Mouse (Mus musculus): ENCODE results near the gene Srr.

Gene Srr

DNA sequence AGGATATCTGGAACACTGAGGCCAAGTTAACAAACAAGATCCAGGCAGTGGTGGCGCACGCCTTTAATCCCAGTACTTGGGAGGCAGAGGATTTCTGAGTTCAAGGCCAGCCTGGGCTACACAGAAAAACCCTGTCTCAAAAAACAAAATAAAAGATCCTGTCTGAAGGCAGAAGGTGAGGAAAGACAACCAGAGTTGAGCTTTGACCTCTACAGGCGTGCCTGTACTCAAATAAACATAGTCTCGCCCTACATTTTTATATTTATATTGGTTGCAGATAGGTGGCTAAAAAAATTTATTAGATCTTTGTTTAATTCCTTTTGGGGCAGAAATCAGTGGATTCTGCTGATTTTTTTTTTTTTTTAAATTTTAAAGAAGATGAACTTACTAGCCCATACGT lies 23.3 kb downstream of the Srr start:
- no peak for DNase-seq

DNA sequence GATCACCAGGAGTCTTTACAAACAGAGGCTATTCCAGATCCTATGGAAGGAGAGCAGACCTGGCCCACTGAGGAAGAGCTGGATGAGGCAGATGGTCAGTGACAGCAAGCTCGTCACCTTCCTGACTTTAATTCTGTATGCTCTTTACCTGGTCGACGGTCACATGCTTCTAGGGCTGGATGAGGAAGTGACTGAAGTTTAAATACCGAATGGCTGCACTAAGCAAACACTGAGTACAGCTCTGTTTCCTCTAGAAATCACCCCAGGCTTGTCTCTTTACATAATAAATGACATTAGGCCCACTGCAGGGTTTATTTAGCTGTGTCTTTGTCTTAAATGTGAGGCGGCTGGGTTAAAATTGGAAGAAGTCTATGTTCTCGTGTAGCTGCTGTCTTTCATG lies 24.2 kb downstream of the Srr start:
- DNase-seq: no peak

DNA sequence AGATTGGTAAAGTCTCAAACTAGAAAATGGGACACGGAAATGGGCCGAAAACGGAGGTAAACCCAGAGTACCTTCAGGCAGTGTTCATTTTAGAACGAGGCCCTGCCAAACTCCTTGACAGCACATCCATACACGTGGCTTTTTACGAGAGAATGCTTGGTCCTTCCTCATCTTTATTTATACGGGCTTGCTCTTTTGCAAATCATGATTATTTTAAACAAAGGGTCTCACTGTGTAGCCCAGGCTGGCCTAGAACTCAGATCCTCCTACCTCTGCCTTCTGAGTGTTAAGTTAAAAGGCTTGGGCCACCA lies 27.3 kb downstream of the Srr start:
- no peak for DNase-seq

DNA sequence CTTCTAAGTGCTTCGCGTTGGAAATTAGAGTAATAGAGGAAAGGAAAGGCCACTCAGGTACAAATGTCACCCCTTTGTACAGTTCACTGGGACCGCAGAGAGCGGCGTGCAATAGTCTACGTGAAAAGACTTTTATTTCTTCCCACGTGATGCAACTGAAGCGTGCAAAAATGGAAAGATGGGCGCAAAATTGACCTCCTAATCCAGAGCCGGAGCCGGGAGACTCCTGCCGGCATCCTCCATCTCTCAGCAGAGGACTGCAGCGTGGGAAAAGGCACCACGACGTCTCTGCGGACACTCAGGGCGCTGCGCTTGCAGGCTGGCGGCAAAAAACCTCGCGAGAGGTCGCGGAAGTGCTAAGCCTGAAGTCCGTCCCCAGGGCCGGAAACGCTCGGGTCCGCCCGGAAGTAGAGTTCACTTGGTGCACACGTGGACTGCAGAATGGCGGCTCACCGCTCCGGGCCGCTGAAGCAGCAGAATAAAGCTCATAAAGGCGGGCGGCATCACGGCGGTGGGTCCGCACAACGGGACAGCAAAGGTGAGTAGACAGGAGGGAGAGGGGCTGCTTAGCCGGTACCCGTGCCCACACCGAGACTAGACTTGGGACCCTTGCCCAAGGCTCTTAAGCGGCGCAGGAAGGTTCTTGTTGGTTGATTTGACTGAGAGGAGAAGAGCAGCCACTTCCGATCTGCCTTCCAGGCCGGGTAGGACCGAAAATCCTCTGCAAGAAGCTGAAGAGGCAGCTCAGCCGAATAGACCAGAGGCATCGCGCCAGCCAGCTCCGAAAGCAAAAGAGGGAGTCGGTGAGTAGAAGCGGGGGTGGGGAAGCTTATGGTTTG lies 27.9 kb downstream of the Srr start, which contains the start of gene Tsr1:
Gene Tsr1, plus strand, starts transcription at position 394 of the 839 bp plus-strand sequence.
- DNase-seq: peak; percentile 97

DNA sequence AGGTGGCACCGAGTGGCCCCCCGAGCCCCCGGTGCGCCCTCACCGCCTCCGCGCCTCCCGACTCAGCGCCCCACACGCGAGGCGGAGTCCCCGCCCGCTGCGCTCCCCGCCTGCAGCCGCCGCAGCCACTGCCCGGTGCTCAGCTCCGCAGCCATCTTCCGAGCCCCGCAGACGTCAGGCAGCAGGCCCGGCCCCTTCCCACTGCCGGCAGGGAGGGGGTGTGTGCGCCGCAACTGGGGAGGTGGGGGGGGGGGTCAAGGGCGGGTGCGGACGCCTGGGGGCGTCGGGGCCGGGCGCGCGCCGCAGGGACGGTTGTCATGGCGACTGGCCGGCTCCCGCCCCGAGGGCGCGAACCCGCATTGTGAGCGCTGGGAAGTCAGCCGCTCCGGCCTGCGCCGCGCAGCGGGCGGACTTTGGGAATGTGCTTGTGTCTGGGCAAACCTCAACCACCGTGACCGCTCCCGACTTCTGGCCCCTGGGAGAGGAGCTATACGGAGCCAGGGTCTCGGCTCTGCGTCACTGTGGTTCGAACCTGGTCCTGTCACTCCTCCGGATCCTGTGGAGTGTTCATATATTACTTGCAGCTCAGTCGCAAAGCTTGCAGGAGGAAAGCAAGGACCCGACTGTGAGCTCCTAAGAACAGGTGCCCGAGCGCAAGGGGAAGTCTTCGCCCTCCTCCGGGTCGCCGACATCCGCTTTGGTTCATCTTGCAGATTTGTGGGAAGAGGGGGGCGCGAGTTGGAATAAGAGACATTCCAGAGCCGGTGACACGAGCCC lies 28.7 kb downstream of the Srr start, which contains the start of gene Sgsm2:
Gene Sgsm2, minus strand, starts transcription at position 160 of the 777 bp plus-strand sequence.
- peak; percentile 79 for DNase-seq

DNA sequence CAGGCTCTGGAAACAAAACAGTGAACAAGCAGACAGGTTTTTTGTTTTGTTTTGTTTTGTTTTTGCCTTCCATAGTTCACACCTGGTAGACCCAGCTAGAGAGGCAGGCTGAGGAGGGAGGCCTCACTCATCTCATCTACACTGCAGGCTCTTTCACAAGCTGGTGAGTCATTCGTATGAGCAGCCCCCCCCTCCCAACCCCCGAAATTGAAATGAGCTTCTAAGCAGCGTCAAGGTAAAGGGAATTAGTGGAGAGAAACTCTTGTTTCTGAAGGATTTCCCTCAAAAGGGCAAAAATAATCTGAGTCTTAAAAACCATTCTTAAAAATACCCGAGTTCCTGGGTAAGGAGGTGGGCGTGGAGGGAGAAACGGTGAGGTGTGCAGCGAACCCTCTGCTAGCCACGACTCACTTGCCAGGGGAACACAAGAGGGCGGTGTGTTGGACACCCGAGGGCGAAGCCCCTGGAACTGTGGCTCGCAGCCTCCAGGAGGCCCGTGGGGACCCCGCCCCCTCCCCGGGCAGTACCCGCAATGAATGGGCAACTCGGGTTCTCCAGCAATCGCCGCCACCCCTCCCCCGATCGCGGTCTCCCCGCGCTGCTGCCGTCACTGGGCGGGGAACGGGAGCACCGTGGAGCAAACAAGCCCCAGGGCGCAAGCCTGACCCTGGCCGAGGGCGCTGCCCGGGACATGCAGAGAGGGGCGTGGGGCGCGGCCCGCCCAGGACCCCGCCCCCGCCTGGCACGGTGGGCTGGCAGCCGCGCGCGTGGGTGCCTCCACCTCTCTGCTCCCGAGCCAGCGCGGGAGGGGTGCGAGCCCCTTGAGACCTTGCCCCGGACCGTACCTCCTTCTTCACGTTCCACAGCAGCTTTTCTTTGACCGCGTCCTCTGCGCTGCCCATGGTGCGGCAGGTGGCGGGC lies 29.5 kb downstream of the Srr start:
- DNase-seq: peak; percentile 81

DNA sequence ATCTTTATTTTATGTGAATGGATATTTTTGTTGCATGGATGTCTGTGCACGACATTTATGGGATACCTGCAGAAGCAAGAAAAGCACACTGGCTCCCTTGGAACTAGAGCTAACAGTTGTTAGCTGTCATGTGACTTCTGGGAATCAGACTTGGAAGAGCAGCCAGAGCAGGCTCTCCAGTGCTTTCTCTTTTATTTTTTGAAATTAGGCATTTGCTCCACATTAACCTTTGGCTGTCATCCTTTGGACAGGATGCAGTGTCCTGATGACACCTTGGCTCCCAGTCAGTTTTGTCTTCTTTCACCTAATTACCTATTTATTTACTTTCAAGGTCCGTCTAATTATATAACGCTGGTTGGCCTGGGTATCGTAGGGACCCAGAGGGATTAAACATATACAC lies 31.1 kb downstream of the Srr start:
- DNase-seq: no peak

DNA sequence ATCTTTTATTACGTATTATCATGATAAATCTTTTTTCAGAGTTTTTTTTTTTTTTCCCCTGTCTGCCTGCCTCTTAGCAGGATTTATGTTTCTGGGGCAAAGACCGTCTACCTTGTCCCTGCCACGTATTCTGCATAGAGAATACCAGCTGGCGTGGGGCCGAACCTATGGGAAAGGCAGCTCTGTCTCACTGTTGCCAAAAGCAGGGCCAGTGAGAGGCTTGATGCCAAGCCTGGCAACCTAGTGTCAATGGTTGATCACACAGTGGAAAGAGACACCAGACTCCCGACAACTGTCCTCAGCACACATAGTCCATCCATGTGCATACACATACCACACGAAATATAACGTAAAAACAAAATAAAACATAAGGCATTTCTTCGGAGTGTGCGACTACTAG lies 42.6 kb downstream of the Srr start:
- no peak for DNase-seq

DNA sequence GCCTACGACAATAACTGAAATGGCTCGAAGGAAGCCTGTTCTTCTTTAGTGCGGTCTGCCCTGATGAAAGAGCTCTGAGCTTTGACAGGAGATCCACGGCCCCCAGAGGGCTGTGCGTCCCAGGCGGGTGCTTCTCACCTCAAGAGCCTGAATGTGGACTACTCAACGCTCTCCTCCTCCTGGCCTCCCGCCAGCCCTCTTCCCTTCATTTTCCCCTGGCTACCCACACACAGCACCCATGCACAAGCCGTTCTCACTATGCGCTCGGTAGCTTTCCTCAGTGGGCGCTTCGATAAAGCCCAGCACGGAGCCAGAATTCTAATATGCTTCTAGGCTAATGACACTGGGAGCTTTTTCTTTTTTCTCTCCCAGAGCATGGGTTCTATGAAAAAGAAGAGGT lies 43.8 kb downstream of the Srr start:
- DNase-seq: no peak

DNA sequence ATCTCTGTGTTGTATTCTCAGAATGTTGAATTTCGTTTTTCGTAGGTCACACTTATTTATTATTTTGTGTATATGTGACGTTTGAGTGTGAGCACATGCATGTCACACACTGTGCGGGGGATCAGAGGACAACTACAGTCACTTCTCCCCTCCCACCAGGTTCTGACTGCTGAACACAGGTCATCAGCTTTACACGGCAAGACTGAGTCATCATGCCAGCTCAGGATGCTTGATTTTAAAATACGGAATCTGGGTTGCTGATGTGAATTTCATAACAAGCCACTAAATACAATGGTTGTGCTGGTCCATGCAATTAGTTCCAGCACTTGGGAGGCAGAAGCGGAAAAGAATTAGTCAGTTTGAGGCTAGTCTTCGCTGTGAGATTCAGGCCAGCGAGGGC lies 44.7 kb downstream of the Srr start:
- no peak for DNase-seq

DNA sequence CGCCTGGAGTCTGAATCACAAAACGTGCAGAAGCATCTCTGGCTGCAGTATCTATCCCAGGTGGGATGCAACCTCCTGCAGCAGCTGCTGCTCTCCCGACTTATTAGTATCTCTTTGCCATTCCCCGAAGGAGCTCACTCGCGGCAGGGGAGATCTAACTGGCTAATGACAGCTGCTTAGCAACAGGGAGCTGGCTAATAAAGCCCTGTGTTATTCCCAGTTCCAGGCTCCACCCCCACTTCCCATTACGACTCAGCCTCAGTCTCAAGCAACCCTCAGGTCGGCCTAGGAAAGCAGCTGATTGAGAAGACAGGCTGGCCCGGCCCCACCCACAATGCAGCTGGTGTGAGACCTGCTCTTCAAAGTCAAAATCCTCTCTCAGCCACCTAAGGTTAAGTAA lies 48.9 kb downstream of the Srr start:
- peak; percentile 86 for DNase-seq

DNA sequence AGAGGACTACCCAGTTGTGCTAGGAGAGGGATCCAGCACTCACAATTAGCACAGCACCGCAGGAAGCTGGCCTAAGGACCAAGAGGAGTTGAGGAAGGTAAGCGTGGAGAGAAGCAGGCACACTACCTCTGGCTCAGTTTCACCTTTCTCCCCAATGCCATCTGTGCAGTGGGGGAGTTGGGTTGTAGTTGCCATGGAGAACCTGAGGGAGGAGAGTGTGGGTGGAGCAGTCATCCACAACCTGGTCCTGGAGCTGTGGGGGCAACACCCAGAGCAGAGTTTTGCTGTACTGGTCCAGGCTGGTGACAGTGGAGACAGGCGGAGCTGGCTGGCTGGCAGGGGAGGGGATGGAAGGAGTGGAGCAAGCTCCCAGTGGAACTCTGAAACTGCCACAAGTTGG lies 51.1 kb downstream of the Srr start:
- DNase-seq: no peak

DNA sequence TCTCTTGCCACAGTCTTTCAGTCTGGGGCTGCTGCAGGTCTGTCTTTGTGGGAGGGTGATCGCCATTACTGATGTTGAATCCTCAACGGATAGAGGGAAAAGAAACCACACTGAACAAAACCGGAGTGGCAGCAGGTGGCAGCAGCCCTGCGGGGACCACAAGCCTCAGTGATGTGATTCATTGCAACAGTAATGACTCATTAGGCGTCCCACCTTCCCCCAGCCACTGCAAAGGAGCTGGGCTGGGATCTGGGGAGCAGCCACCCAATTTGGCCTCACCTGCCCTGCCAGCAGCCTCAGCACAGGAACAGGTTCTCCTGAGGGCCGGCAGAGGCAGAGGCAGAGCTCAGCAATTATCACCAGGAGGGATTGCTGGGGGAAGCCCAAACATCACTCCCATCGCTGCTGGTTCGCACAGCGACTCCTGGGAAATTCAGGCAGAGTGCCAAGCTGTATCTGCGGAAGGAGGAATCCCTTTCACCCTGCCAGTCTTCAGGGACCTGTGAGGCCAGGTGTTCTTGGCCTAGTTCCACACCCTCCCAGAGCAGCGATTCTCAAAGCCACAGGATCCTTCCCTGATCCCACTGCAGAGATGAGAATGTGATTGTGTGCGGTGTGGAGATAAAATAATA lies 54.6 kb downstream of the Srr start:
- DNase-seq: peak; percentile 40

DNA sequence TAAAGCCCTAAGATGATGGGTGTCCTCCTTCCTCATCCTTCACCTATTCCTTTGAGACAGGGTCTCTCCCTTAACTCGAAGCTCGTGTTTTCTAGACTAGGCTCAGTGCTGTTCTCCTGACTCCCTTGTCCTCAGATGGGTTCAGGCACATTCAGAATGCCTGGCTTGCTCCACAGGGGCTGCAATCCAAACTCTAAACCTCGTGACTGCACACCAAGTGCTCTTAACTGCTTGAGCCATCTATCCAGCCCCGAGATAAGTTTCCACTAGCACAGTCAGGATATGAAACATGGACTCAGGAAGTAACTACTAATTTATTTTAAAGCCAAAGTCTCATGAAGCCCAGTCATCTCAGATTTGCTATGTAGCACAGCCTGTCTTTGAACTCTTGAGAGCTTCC lies 55.2 kb downstream of the Srr start:
- DNase-seq: no peak

DNA sequence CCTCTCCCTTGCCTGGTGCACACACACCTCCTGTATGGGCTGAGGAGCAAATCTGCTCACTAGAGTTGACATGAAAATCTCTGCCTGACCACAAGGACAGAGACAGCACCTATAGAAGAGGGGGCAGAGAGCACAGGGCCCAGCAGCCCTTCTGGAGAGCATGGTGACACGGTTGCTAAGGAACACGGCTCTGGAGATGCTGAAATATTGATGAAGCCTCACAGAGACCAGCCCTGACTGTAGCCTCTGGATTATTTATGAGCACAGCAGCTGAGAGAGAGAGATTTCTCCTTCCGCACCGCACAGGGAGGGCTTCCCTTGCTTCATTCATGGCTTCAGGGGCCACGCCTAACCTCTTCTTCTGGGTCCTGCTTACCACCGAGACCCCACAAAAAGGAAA lies 56.1 kb downstream of the Srr start:
- DNase-seq: peak; percentile 55

DNA sequence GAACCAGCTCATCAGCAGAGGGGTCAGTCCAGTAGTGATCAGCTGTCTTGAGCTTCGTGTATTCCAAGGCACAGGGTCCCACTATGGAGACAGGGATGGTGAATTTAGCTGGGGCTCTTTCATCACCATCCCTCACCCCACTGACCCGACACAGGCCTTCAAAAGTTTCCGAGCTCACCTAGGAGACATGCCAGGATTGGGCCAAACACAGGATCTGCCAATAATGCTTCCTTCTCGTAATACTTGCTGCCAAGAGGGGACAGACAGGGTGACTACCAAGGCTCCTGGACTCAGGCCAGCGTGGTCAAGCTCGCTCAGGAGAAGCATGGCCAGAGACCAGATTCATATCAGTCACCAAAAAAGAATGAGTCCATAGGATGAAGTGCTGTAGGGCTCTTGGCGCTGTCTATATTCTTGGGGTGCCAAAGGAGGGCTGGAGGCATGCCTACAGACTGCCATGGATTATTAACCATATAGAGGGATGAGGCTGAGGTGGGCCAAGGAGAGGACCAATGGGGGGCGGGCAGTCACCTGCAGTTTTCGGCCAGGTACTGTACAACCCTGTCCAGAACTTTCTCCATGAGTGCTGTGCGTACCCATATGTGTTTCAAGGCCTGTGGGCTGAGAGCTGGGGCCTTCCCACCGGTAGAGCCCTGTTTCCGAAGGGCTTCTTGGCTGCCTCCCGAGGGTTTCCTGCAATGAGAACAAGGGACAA lies 57.5 kb downstream of the Srr start:
- DNase-seq: no peak

DNA sequence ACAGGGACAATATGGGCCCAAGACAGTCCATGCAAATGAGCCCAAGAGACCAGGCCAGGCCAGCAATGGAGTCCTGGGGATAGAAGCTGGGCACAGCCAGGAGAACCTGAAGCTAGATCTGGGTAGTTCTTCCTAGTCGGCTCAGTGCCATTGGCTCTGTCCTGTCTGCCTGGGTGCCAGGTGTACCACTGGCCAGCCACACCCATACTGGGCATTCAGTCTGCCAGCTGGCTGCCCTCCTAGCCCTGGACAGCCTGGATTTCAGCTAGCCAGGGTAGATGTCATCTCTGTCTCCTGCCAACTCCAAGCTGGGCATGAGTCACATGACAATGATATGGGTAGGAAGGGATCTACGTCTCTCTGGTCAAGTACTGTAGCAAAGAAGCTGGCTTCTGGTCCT lies 58.6 kb downstream of the Srr start:
- DNase-seq: no peak

DNA sequence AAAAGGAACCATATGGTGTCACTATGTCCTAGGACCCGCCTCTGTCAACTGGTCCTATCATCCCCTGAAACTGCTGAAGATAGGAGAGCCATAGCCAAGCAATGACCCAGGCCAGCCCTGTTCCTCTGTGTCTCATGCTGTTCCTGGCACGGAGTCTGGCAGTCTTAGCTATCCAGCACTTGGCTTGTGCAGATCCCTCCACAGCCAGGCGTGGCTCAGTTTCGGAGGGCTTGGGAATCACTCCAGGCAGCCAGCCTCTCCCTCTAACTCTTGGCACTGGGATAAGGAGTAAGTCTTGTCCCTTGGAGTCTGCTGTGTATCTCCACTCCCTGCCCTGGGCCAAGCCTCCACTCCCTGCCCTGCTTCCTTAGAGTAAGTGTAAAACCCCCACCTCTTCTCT lies 59.1 kb downstream of the Srr start:
- DNase-seq: no peak

DNA sequence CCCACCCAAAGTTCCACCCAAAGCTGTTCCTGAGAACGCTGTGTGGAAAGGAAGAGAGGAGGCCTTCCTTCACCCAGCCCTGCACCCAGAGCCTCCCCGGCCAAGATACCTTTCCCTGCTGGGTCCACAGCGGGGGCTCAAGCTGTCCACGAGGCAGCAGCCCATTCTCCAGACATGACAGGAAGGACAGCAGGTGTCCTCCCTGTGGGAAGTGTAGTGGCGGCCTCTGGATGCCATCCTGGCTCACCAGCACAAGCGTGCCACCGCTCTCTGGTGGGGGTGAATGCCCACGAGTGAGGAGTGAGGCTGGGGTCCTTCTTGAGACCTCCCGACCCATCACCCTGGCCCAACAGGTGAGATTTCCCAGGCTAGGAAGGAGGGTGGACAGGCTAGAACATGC lies 60.5 kb downstream of the Srr start:
- no peak for DNase-seq

DNA sequence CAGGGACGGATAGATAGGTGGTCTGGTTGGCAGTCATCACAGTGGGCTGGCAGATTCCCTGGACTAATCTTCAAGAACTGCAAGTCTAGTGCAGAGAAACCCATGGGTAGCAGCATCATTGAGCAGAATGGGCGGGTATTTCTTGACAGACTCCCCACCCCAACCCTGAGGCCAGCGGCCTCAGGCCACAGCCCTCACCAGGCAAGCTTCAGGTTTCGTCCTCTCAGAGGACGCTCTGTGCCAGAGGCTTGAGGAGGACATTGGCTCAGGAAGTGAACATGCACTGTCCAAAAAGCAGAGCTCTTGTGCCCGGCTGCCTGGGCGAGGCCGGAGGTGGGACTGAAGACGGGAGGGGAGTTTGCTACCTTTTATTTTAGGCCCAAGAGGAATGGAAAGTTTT lies 61.3 kb downstream of the Srr start:
- no peak for DNase-seq

DNA sequence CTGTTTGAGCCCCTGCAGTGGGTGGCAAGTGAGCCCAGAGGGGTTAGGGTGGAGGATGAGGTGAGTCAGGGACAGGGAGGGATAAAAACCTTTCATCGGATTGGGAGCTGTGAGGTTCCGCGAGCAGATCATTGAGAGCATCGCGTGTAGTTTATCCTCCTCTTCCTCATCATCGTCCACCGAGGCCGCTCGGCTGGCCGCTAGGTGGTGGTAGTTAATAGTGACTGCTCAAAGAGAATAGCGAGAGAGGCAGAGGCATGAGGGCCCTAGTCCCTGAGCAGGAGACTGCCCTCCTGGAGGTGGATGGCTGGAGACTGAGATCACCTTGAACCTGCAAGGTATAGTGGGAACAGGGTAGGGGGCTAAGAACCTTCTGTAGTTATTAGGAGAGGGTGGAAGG lies 62.3 kb downstream of the Srr start:
- DNase-seq: peak; percentile 46

DNA sequence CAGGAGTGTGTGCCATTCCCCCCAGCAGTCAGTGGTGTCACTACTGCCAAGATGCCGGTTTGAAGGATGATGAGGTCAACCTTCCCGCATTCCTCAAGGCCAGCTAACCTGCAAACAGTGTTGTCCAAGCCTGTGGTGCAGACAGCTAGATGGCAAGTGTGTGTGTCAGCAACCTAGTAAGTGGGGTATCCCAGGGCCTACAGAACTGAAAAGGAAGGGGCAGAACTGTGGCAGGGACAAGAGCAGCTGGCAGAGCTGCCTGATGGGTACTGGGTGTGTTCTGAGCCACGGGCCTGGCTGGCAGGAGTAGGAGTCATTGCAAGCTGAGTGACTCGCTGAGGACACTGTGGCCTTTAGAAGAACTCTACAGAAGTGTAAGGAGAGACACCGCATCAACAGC lies 63.6 kb downstream of the Srr start:
- DNase-seq: no peak
